In genomic region chr1:143820096-143820877, GRCm38 (mm10) we compare ENCODE assay signal across 10 mouse cellular contexts. TPM values are rescaled to one million over a fixed set of nuclear protein-coding genes. Genes with fewer than 3 reads are reported as not detected.
DNase-seq lines count a peak whose midpoint lies in the region; ATAC-seq lines count a peak whose summit lies in the region.
"Had no signal": no experiment of that assay in that cellular context is flagged by ENCODE, and none has a peak within 500 bp of the region (broad histone marks: within the 10 kb centered on the region; RNA-seq: fewer than 3 reads in every experiment).

No protein-coding gene starts in this region.

- no peaks in the 10 kb centered on the region for H3K4me1 ChIP-seq in neural tube, embryonic 12.5 days
- H3K4me1 ChIP-seq in hindbrain, embryonic 15.5 days (replicated peaks): no peaks in the 10 kb centered on the region
- H3K4me1 ChIP-seq in stomach, embryonic 15.5 days: no peaks in the 10 kb centered on the region

- no peaks in the 10 kb centered on the region for H3K9me3 ChIP-seq in neural tube, embryonic 12.5 days
- H3K9me3 ChIP-seq in hindbrain, embryonic 15.5 days: no peaks in the 10 kb centered on the region
- no peaks in the 10 kb centered on the region for H3K9me3 ChIP-seq in stomach, embryonic 15.5 days

- H3K4me3 ChIP-seq in neural tube, embryonic 12.5 days: no peak overlapping the region
- H3K4me3 ChIP-seq in hindbrain, embryonic 15.5 days: no peak overlapping the region
- H3K4me3 ChIP-seq in stomach, embryonic 15.5 days (replicated peaks): no peak overlapping the region

- WGBS in neural tube, embryonic 12.5 days: 65% methylated on average over 2 of the region's 2 CpGs
- WGBS in hindbrain, embryonic 15.5 days: 31% methylated on average over 2 of the region's 2 CpGs
- 53% methylated on average over 2 of the region's 2 CpGs for WGBS in stomach, embryonic 15.5 days

- ATAC-seq in neural tube, embryonic 12.5 days (ENCODE audit: low FRiP score, low read depth): 0 out of 2 replicates have a peak, but pooled peaks have one; percentile 61
- ATAC-seq in hindbrain, embryonic 15.5 days (ENCODE audit: low FRiP score, low read depth): peak; percentile 82
- ATAC-seq in stomach, embryonic 15.5 days (ENCODE audit: insufficient read depth, low FRiP score, low read depth): peak; percentile 70; the same call in 1 of the 2 replicates

- no peak for DNase-seq in neural tube, embryonic 10.5 days (ENCODE audit: extremely low spot score, low spot score)
- DNase-seq in embryo, embryonic 9.5 days (ENCODE audit: extremely low spot score): peak; percentile 18
- DNase-seq in right cerebral cortex, postnatal 14 days: no peak
- no peak for DNase-seq in gastrocnemius, postnatal 10 days
- no peak for DNase-seq in spleen, adult 18-20 months
- DNase-seq: adrenal gland, postnatal 36 days had no signal

- no peaks in the 10 kb centered on the region for H3K36me3 ChIP-seq in neural tube, embryonic 12.5 days
- H3K36me3 ChIP-seq in hindbrain, embryonic 15.5 days: no peaks in the 10 kb centered on the region
- no peaks in the 10 kb centered on the region for H3K36me3 ChIP-seq in stomach, embryonic 15.5 days

- no peaks in the 10 kb centered on the region for H3K27me3 ChIP-seq in neural tube, embryonic 12.5 days (replicated peaks)
- H3K27me3 ChIP-seq in hindbrain, embryonic 15.5 days: no peaks in the 10 kb centered on the region
- no peaks in the 10 kb centered on the region for H3K27me3 ChIP-seq in stomach, embryonic 15.5 days (replicated peaks)

- H3K27ac ChIP-seq in neural tube, embryonic 12.5 days: no peak overlapping the region
- H3K27ac ChIP-seq in hindbrain, embryonic 15.5 days (replicated peaks): no peak overlapping the region; the same call in 1 of the 2 replicates
- no peak overlapping the region; the same call in 1 of the 2 replicates for H3K27ac ChIP-seq in stomach, embryonic 15.5 days

- H3K4me2 ChIP-seq in neural tube, embryonic 12.5 days (replicated peaks): no peak overlapping the region
- no peak overlapping the region for H3K4me2 ChIP-seq in hindbrain, embryonic 15.5 days
- H3K4me2 ChIP-seq in stomach, embryonic 15.5 days: no peak overlapping the region
- H3K4me2 ChIP-seq: heart, embryonic 11.5 days had no signal

- no peak overlapping the region for H3K9ac ChIP-seq in neural tube, embryonic 12.5 days
- no peak overlapping the region for H3K9ac ChIP-seq in hindbrain, embryonic 15.5 days
- H3K9ac ChIP-seq in stomach, embryonic 15.5 days: no peak overlapping the region

RNA-seq across cellular contexts. Expression of gene Uchl5, which starts 43.2 kb away (rescaled TPM):
- polyA plus RNA-seq in neural tube, embryonic 12.5 days (2016; fragmentation: Nextera tagmentation; extraction: Ambion mirVana): 74.6 and 77.7 TPM in 2 replicates
- 67.6 and 69.0 TPM in 2 replicates for polyA plus RNA-seq in hindbrain, embryonic 15.5 days (2015; fragmentation: Nextera tagmentation; extraction: Ambion mirVana)
- polyA plus RNA-seq in stomach, embryonic 15.5 days (2015; fragmentation: Nextera tagmentation; extraction: Ambion mirVana): 113 and 119 TPM in 2 replicates
- total RNA-seq in gastrocnemius, postnatal 10 days (2021): 10 to 100 TPM; 21.4 to 26.5 TPM

RNA-seq across cellular contexts. Expression of gene Trove2, which starts 43.4 kb away (rescaled TPM):
- polyA plus RNA-seq in neural tube, embryonic 12.5 days (2016; fragmentation: Nextera tagmentation; extraction: Ambion mirVana): 30.6 and 35.8 TPM in 2 replicates
- polyA plus RNA-seq in hindbrain, embryonic 15.5 days (2015; fragmentation: Nextera tagmentation; extraction: Ambion mirVana): 29.0 and 29.3 TPM in 2 replicates
- 14.0 and 14.7 TPM in 2 replicates for polyA plus RNA-seq in stomach, embryonic 15.5 days (2015; fragmentation: Nextera tagmentation; extraction: Ambion mirVana)
- total RNA-seq in gastrocnemius, postnatal 10 days (2021): 1 to 10 TPM; 4.3 to 6.1 TPM
